Mouse (Mus musculus) liver, embryonic 16.5 days (tissue): ENCODE measurements around the gene Gigyf1. TPM values are rescaled to one million over a fixed set of nuclear protein-coding genes. Genes with fewer than 3 reads are reported as not detected.

Experiments
- ATAC-seq: fragments of 200-750 bp; cut with Nextera tagmentation; 2 replicates; pipeline ENCODE4 v1.8.0; 2017; ENCODE audit warnings: low read depth, mild to moderate bottlenecking, moderate number of reproducible peaks, moderate library complexity
- H3K27ac ChIP-seq: fragments of 300-500 bp; sonication (generic); 2 replicates; pipeline ENCODE4 v1.5.1; 2014; ENCODE audit warnings: mild to moderate bottlenecking, low read length
- H3K27me3 ChIP-seq: fragments of 300-500 bp; sonication (generic); 2 replicates; pipeline ENCODE4 v1.6.1; 2014; ENCODE audit warnings: low read depth, low read length, mixed read lengths; ENCODE audit not compliant: control insufficient read depth, insufficient read depth
- H3K36me3 ChIP-seq: fragments of 300-500 bp; sonication (generic); 2 replicates; pipeline ENCODE4 v1.6.1; 2014; ENCODE audit warnings: mild to moderate bottlenecking; ENCODE audit not compliant: control insufficient read depth, insufficient read depth
- H3K4me1 ChIP-seq: fragments of 300-500 bp; sonication (generic); 2 replicates; pipeline ENCODE4 v1.6.1; 2014; ENCODE audit warnings: low read depth, low read length, mixed read lengths; ENCODE audit not compliant: control insufficient read depth
- H3K4me2 ChIP-seq: fragments of 300-500 bp; sonication (generic); 2 replicates; pipeline ENCODE4 v1.6.1; 2014; ENCODE audit warnings: low read depth, low read length, mixed read lengths
- H3K4me3 ChIP-seq: fragments of 300-500 bp; sonication (generic); 2 replicates; pipeline ENCODE4 v1.5.1; 2014; ENCODE audit warnings: low read depth, mild to moderate bottlenecking, low read length
- H3K9ac ChIP-seq: fragments of 300-500 bp; sonication (generic); 2 replicates; pipeline ENCODE4 v1.6.1; 2014; ENCODE audit warnings: low read depth, low read length
- H3K9me3 ChIP-seq: fragments of 300-500 bp; sonication (generic); replicated peaks from 2 replicates; pipeline ENCODE4 v1.6.1; 2016; ENCODE audit warnings: low read length; ENCODE audit not compliant: control insufficient read depth
- WGBS: fragments of 180-500 bp; shearing (Covaris S2); extraction: QIAGEN DNeasy Blood & Tissue Kit; methylation state at CpG from one replicate; pipeline ENCODE4 v1.1.7; 2014; ENCODE audit not compliant: insufficient replicate concordance; 5-methylcytosine and 5-hydroxymethylcytosine counted together
- polyA plus RNA-seq: library from polyadenylated mRNA; unstranded; fragments of >200 nt; fragmentation: Nextera tagmentation; extraction: Ambion mirVana; gene quantifications from 2 replicates; pipeline ENCODE4 v1.2.1, GENCODE M21; 2015

Gigyf1 gene
- polyA plus RNA-seq, 1 experiment from 2014 or later, result 3.1 TPM

DNA sequence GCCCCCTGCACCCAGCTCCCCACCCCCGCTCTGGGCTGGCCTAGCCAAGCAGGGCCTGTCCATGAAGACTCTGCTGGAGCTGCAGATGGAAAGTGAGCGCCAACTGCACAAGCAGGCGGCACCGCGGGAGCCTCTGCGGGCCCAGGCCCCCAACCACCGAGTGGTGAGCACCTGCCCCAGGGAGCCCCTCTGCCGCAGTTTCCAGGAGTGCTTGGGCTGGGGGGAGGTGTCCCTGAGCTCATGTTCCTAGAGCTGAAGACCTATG lies 5.8 kb downstream of the Gigyf1 start:
- H3K4me1 ChIP-seq, result peaks cover 11% of the 10 kb centered on the region
- H3K9ac ChIP-seq, result no peak overlapping the region
- H3K4me3 ChIP-seq, result no peak overlapping the region
- H3K27me3 ChIP-seq, result no peaks in the 10 kb centered on the region
- H3K4me2 ChIP-seq, result no peak overlapping the region
- H3K36me3 ChIP-seq, result peaks cover 77% of the 10 kb centered on the region
- no peak for ATAC-seq
- H3K9me3 ChIP-seq, result no peaks in the 10 kb centered on the region
- no peak overlapping the region for H3K27ac ChIP-seq
- WGBS, result 70% methylated on average over 8 of the region's 8 CpGs

DNA sequence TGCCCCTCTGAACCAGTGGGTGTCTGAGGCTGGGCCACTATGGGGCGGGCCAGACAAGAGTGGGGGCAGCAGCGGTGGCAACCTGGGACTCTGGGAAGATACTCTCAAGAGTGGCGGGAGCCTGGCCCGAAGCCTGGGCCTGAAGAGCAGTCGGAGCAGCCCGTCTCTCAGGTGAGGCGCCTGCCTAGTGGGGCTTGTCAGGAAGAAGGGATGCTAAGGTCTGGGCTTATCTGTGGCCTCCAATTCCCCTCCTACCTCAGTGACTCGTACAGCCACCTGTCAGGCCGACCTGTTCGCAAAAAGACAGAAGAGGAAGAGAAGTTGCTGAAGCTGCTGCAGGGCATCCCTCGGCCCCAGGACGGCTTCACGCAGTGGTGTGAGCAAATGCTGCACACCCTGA lies 6.3 kb downstream of the Gigyf1 start:
- H3K27ac ChIP-seq, result no peak overlapping the region
- no peak overlapping the region for H3K9ac ChIP-seq
- no peaks in the 10 kb centered on the region for H3K27me3 ChIP-seq
- no peak for ATAC-seq
- H3K4me2 ChIP-seq, result no peak overlapping the region
- H3K36me3 ChIP-seq, result peaks cover 77% of the 10 kb centered on the region
- 82% methylated on average over 13 of the region's 13 CpGs for WGBS
- H3K4me3 ChIP-seq, result no peak overlapping the region
- no peaks in the 10 kb centered on the region for H3K9me3 ChIP-seq
- H3K4me1 ChIP-seq, result peaks cover 13% of the 10 kb centered on the region

DNA sequence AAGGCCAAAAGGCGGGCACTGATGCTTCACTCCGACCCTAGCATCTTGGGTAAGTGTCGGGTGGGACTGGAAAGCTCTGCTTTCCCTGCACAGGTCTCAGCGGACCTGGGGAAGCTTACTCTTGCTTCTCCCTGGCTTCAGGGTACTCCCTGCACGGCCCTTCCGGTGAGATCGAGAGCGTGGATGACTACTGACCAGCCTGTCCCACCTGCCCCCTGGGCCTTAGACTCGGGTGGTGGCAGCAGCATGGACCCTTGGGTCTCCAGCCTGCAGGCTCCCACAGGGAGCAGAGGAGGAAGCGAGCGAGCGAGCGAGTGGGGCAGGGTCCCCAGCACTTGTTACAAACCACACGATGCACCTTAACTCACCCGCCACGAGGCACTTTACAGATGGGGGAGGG lies 7.2 kb downstream of the Gigyf1 start:
- Histone ChIP-seq H3K4me3 (no peak overlapping the region), H3K27ac (no peak overlapping the region), H3K36me3 (peaks cover 74% of the 10 kb centered on the region), H3K4me1 (peaks cover 21% of the 10 kb centered on the region), H3K9me3 (no peaks in the 10 kb centered on the region), H3K4me2 (no peak overlapping the region), H3K9ac (no peak overlapping the region), H3K27me3 (no peaks in the 10 kb centered on the region)
- 74% methylated on average over 16 of the region's 16 CpGs for WGBS
- no peak for ATAC-seq

DNA sequence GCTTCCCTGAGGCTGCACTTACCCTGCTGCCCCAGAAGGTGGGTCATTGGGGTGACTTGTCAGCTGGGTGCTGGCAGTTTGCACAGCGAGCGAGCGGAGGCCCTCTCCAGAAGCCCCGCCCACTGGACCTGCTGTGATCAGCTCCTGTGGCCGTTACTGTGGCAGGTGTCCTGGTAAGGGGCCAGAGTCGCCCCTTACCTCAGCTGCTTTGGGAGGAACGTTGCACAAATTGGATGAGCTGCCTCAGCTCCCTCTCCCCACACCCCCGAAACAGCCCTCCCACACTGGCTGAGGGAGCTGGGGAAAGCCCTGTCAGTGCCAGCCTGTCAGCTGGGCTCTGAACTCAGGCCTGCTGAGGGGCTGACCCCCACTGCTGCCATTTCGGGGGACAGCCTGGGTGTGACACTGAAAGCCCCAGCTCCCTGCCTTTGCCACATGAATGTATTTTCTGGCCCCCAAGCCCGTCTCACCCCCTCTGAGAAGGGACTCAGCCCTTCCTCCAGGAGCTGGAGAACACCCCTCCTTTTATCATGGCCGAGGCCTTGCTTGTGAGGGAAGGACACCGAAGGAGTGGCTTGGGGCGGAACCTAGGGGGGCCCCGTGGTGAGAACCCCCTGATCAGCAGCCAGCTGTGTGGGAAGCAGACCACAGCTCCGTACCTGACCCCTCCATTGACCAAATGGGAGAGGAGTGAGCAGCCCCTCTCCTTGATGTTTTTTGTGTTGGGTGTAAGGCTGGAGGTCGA lies 8.0 kb downstream of the Gigyf1 start:
- Histone ChIP-seq H3K27me3 (no peaks in the 10 kb centered on the region), H3K4me3 (no peak overlapping the region), H3K36me3 (peaks cover 67% of the 10 kb centered on the region), H3K9me3 (no peaks in the 10 kb centered on the region), H3K4me2 (no peak overlapping the region), H3K27ac (peak overlapping the region; percentile 26; the same call in 1 of the 2 replicates), H3K4me1 (peaks cover 29% of the 10 kb centered on the region), H3K9ac (no peak overlapping the region)
- WGBS, result 34% methylated on average over 16 of the region's 16 CpGs
- peak; percentile 42 for ATAC-seq

DNA sequence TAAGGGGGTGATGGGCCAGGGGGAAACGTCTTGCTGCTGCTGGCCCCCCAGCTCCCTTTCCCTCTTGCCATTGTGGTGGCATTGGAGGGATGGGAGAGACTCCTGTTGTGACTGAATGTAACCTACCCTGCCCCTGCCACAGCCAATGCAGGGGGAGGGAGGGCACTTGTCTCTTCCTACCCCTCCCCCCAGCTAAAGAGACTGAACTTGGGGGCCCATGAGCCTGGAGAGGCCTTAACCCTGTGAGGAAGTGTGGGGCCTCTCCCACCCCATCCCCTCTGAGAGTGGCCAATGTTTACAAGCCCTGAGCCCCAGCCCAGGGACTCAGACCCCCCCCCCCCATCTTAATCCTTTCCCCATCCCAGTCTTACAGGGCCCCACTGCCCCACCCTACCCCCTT lies 9.1 kb downstream of the Gigyf1 start:
- Histone ChIP-seq H3K4me3 (no peak overlapping the region), H3K9ac (no peak overlapping the region), H3K27me3 (no peaks in the 10 kb centered on the region), H3K9me3 (no peaks in the 10 kb centered on the region), H3K27ac (no peak overlapping the region), H3K4me2 (no peak overlapping the region), H3K4me1 (peaks cover 30% of the 10 kb centered on the region), H3K36me3 (peaks cover 58% of the 10 kb centered on the region)
- ATAC-seq, result no peak
- WGBS, result 54% methylated on average over 1 of the region's 1 CpGs

DNA sequence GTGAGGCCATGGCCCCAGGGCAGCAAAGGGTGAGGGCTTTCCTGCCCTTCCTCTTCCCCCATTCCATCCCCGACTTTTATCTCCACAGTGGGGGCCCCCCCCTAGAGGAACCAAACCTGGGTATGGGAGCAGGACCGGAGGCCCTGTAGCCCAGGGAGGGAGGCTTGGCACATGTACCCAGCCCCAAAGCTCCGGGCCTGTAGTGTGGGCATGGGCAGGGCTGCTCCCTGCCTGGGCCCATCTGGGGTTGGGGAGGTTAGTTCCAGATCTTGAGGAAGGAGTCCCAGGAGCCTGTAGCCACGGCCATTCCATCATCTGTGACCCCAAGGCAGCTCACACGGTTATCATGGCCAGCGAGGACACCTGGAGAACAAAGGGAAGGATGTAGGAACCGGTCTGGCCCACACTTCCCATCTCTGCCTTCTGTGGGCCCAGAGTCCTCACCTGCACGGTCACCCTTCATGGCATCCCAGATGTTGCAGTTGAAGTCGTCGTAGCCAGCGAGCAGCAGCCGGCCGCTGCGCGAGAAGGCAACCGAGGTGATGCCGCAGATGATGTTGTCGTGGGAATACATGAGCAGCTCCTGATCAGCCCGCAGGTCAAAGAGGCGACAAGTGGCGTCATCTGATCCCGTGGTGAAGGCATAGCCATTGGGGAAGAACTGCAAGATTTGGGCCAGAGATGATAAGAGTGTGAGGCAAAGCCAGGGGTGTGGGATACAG lies 10.1 kb downstream of the Gigyf1 start:
- Histone ChIP-seq H3K27me3 (no peaks in the 10 kb centered on the region), H3K9me3 (no peaks in the 10 kb centered on the region), H3K9ac (no peak overlapping the region), H3K27ac (no peak overlapping the region), H3K4me2 (no peak overlapping the region), H3K4me3 (no peak overlapping the region), H3K4me1 (peaks cover 30% of the 10 kb centered on the region), H3K36me3 (peaks cover 48% of the 10 kb centered on the region)
- 76% methylated on average over 22 of the region's 22 CpGs for WGBS
- ATAC-seq, result no peak

DNA sequence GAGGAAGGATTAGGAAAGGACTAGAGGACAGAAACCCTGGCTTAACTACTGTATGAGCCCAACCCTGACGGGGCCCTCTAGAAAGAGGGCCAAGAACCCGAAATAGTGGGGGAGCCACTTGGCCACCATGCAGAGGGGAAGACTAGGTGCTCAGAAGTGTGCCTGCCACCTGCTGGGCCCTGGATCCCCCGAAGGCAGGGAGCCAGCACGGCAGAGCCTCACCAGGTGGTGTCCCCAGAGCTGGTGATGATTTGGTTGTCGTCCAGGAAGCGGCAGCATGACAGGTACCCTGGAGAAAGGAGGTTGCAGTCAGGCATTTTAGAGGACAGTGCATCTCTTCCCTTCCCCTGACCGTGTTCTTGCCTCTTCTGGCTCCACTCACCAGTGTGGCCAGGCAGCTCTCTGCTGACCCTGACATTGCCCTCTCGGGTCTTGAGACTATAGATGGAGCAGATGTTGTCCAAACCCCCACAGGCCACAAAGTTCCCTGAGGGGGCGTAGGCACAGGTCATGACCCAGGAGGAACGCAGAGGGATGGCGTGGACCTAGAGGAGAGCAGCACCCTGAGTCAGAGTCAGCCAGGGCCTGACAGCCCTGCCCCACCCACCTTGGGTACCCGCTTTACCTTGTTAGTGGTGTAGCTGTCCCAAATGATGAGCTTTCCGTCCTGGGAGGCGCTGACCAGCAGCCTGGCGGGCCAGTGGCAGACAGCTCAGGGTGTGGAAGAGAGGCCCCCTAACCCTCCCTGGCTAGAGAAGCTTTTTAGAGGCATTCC lies 11.1 kb downstream of the Gigyf1 start:
- Histone ChIP-seq H3K4me2 (no peak overlapping the region), H3K36me3 (peaks cover 39% of the 10 kb centered on the region), H3K9me3 (no peaks in the 10 kb centered on the region), H3K9ac (no peak overlapping the region), H3K27ac (no peak overlapping the region), H3K4me1 (peaks cover 35% of the 10 kb centered on the region), H3K27me3 (no peaks in the 10 kb centered on the region), H3K4me3 (no peak overlapping the region)
- 78% methylated on average over 15 of the region's 15 CpGs for WGBS
- no peak for ATAC-seq

DNA sequence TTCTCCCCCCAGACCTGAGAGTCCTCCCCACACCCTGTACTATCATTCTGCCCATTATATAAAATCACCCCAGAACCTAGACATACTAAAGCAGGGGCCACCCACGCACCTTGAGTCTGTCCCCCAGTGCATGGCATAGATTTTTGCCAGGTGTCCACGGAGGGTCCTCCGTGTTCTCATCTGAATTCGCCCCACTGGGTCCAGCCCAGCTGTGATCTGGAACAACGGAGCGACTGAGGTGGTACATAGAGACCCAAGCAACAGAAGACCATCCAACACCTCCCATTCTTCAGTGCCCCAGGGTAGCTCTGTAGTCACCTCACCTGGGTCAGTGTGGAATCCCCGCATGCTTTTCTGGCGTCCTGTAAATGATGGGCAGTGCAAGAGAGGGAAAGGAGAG lies 11.7 kb downstream of the Gigyf1 start:
- Histone ChIP-seq H3K9me3 (no peaks in the 10 kb centered on the region), H3K27ac (no peak overlapping the region; the same call in 1 of the 2 replicates), H3K36me3 (peaks cover 36% of the 10 kb centered on the region), H3K9ac (peak overlapping the region; percentile 92; the same call in 1 of the 2 replicates), H3K4me3 (peak overlapping the region; percentile 71), H3K4me2 (peak overlapping the region; percentile 93), H3K27me3 (no peaks in the 10 kb centered on the region), H3K4me1 (peaks cover 35% of the 10 kb centered on the region)
- no peak for ATAC-seq
- 83% methylated on average over 8 of the region's 8 CpGs for WGBS
